Mouse (Mus musculus) erythroblast, adult 5-6 weeks (primary cell): ENCODE results near the gene Rpl11. TPM values are rescaled to one million over a fixed set of nuclear protein-coding genes. Genes with fewer than 3 reads are reported as not detected.

Experiments used
- ATAC-seq: replicated peaks from 2 replicates; pipeline ENCODE4 v1.8.0; 2016; ENCODE audit warnings: moderate number of reproducible peaks, mild to moderate bottlenecking, moderate TSS enrichment, inconsistent platforms; ENCODE audit not compliant: poor library complexity, low FRiP score, severe bottlenecking
- total RNA-seq, 2 experiments: library from RNA; stranded (forward) in 1 of 2; stranded (reverse) in 1 of 2; fragments of 150-400 nt in 1 of 2; fragments of 200-764, 138-1000 nt in 1 of 2; gene quantifications; 2 replicates each; pipeline versions ENCODE4 v1.2.3 to v1.2.4; 2015 to 2017; ENCODE audit warnings: low replicate concordance in 2 of 2

Gene Rpl11
- total RNA-seq, 2 experiments from 2014 or later, result 128 to 345 TPM

- ATAC-seq, result no peak
Observed at GRCm38 (mm10) chr4:136033231-136033630, 20.0 kb downstream of the Rpl11 start.

GRCm38 (mm10) chr4:136030968-136031909 lies 22.0 kb downstream of the Rpl11 start:
- peak; percentile 65 for ATAC-seq

GRCm38 (mm10) chr4:136028689-136029088 lies 24.5 kb downstream of the Rpl11 start:
- peak; percentile 49 for ATAC-seq

GRCm38 (mm10) chr4:136028132-136028564 lies 25.1 kb downstream of the Rpl11 start:
- peak; percentile 53 for ATAC-seq

GRCm38 (mm10) chr4:136027416-136028131 lies 25.7 kb downstream of the Rpl11 start:
- ATAC-seq, result no peak

- no peak for ATAC-seq
Observed at GRCm38 (mm10) chr4:136025350-136025749, 27.9 kb downstream of the Rpl11 start.

- no peak for ATAC-seq
Observed at GRCm38 (mm10) chr4:136022924-136023323, 30.3 kb downstream of the Rpl11 start.

- ATAC-seq, result peak; percentile 95
Observed at GRCm38 (mm10) chr4:136021549-136022047, 31.6 kb downstream of the Rpl11 start, which contains the start of gene Eloa. Gene Eloa (minus strand): TSS chr4:136021763.

GRCm38 (mm10) chr4:136020743-136021548 lies 32.3 kb downstream of the Rpl11 start:
- peak; percentile 71 for ATAC-seq

GRCm38 (mm10) chr4:136016059-136016602 lies 37.1 kb downstream of the Rpl11 start:
- no peak for ATAC-seq

GRCm38 (mm10) chr4:136010586-136010985 lies 42.6 kb downstream of the Rpl11 start:
- ATAC-seq, result no peak

GRCm38 (mm10) chr4:136008782-136009447 lies 44.3 kb downstream of the Rpl11 start:
- ATAC-seq, result no peak

GRCm38 (mm10) chr4:136006821-136007220 lies 46.4 kb downstream of the Rpl11 start:
- no peak for ATAC-seq

GRCm38 (mm10) chr4:136004921-136005320 lies 48.3 kb downstream of the Rpl11 start:
- ATAC-seq, result no peak

- peak; percentile 30; the same call in 1 of the 2 replicates for ATAC-seq
Observed at GRCm38 (mm10) chr4:136004107-136004675, 49.0 kb downstream of the Rpl11 start.

- no peak for ATAC-seq
Observed at GRCm38 (mm10) chr4:135995118-135995517, 58.1 kb downstream of the Rpl11 start.

- no peak for ATAC-seq
Observed at GRCm38 (mm10) chr4:135993941-135994340, 59.3 kb downstream of the Rpl11 start.

- ATAC-seq, result no peak
Observed at GRCm38 (mm10) chr4:135987714-135988113, 65.5 kb downstream of the Rpl11 start.
